Mouse (Mus musculus) spleen, adult 2 months (tissue): ENCODE data around the gene Rpa2.

Experiments used
- CTCF ChIP-seq: fragments of 200-500 bp; IDR thresholded peaks from 2 replicates; pipeline ENCODE4 v1.5.1; 2011; ENCODE audit warnings: mild to moderate bottlenecking, inconsistent platforms; ENCODE audit not compliant: insufficient read depth, insufficient read length, insufficient replicate concordance; ENCODE audit errors: extremely low read depth
- POLR2A ChIP-seq: fragments of 200-500 bp; IDR thresholded peaks from 2 replicates; pipeline ENCODE4 v1.6.1; 2011; ENCODE audit warnings: low read depth, low read length, inconsistent platforms

DNA sequence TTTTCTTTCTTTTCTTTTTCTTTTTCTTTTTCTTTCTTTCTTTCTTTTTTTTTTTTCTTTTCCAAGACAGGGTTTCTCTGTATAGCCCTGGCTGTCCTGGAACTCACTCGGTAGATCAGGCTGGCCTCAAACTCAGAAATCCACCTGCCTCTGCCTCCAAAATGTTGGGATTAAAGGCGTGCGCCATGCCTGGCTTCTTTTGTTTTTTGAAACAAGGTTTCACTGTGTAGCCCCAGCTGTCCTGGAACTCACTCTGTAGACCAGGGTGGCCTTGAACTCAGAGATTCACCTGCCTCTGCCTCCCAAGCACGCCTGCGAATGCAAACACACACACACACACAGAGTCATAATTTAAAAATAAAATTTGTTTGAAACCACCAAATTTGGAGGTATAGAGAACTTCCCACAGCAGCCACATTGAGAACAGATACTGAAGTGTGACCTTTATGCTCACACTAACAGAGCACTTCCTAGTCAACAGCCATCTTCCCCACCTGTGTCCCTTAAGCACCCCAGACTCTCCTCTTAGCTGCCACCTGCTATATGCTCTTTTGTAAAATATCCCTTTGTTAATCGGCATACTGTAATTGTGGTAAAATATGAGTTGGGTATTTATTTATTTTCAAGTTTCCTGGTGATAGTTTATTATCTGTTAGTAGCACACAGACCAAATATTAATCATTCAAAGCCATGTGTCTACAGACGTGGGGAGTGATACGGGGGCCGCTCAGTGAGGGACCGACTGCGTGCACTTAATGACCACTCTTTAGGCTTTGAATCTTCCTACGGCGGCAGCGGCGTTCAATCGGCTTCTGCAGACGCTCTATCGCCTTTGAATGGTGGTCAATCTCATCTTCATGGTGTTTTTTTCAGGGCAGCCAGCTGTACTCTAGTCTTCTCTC is 33.3 kb downstream of the Rpa2 start:
- TF ChIP-seq POLR2A (no peak), CTCF (no peak)
